Mouse (Mus musculus): ENCODE data around the gene Bcar3. TPM values are rescaled to one million over a fixed set of nuclear protein-coding genes. Genes with fewer than 3 reads are reported as not detected.

The Bcar3 gene
- total and polyA plus RNA-seq, 2 experiments from 2014 or later, result 6.3 to 23.8 TPM

- H3K27ac ChIP-seq, result peak overlapping the region; percentile 60
- ATAC-seq (peak; percentile 89), DNase-seq (ENCODE audit: low spot score) (peak; percentile 80)
- H3K9me3 ChIP-seq (ENCODE audit: low read length), result no peaks in the 10 kb centered on the region
- under 1% methylated on average over 63 of the region's 63 CpGs for WGBS
- H3K4me3 ChIP-seq (ENCODE audit: low read length), result peak overlapping the region; percentile 62
- H3K27me3 ChIP-seq (ENCODE audit: insufficient read depth, low read length), result no peaks in the 10 kb centered on the region
- peak overlapping the region; percentile 99 for H3K4me2 ChIP-seq (ENCODE audit: low read depth, low read length)
- peak overlapping the region; percentile 57 for H3K9ac ChIP-seq (replicated peaks; ENCODE audit: low read length)
- peaks cover 7% of the 10 kb centered on the region; the same call in 1 of the 2 replicates for H3K4me1 ChIP-seq (ENCODE audit: insufficient read depth, low read length)
- no peak for TF ChIP-seq CTCF (IDR thresholded peaks at IDR 0.05; ENCODE audit: low read depth)
- no peaks in the 10 kb centered on the region for H3K36me3 ChIP-seq (ENCODE audit: insufficient read depth, low read length)
These were observed 125.9 kb downstream of the Bcar3 start for GRCm38 (mm10) chr3:122419610-122420409.

- no peak for TF ChIP-seq CTCF (IDR thresholded peaks at IDR 0.05; ENCODE audit: low read depth)
- Histone ChIP-seq H3K4me2 (ENCODE audit: low read depth, low read length) (peak overlapping the region; percentile 99), H3K27ac (peak overlapping the region; percentile 60), H3K36me3 (ENCODE audit: insufficient read depth, low read length) (no peaks in the 10 kb centered on the region), H3K4me3 (ENCODE audit: low read length) (peak overlapping the region; percentile 62), H3K9ac (replicated peaks; ENCODE audit: low read length) (peak overlapping the region; percentile 57), H3K4me1 (ENCODE audit: insufficient read depth, low read length) (peaks cover 7% of the 10 kb centered on the region; the same call in 1 of the 2 replicates), H3K27me3 (ENCODE audit: insufficient read depth, low read length) (no peaks in the 10 kb centered on the region), H3K9me3 (ENCODE audit: low read length) (no peaks in the 10 kb centered on the region)
- WGBS, result 0% methylated on average over 15 of the region's 15 CpGs
- ATAC-seq (peak; percentile 77), DNase-seq (ENCODE audit: low spot score) (peak; percentile 59)
These were observed 126.5 kb downstream of the Bcar3 start for GRCm38 (mm10) chr3:122420410-122420774.

- no peak overlapping the region for H3K27ac ChIP-seq
- peak overlapping the region; percentile 99 for H3K4me2 ChIP-seq (ENCODE audit: low read depth, low read length)
- no peaks in the 10 kb centered on the region for H3K27me3 ChIP-seq (ENCODE audit: insufficient read depth, low read length)
- H3K36me3 ChIP-seq (ENCODE audit: insufficient read depth, low read length), result no peaks in the 10 kb centered on the region
- no peaks in the 10 kb centered on the region for H3K9me3 ChIP-seq (ENCODE audit: low read length)
- peak overlapping the region; percentile 62 for H3K4me3 ChIP-seq (ENCODE audit: low read length)
- TF ChIP-seq CTCF (IDR thresholded peaks at IDR 0.05; ENCODE audit: low read depth), result no peak
- H3K9ac ChIP-seq (replicated peaks; ENCODE audit: low read length), result no peak overlapping the region
- ATAC-seq, result no peak
- H3K4me1 ChIP-seq (ENCODE audit: insufficient read depth, low read length), result peaks cover 7% of the 10 kb centered on the region; the same call in 1 of the 2 replicates
- 12% methylated on average over 13 of the region's 13 CpGs for WGBS
- no peak for DNase-seq (ENCODE audit: low spot score)
These were observed 127.2 kb downstream of the Bcar3 start for GRCm38 (mm10) chr3:122421042-122421702.

- H3K27ac ChIP-seq, result no peak overlapping the region
- no peaks in the 10 kb centered on the region for H3K27me3 ChIP-seq (ENCODE audit: insufficient read depth, low read length)
- no peak overlapping the region for H3K4me2 ChIP-seq (ENCODE audit: low read depth, low read length)
- H3K4me1 ChIP-seq (ENCODE audit: insufficient read depth, low read length), result peaks cover 7% of the 10 kb centered on the region; the same call in 1 of the 2 replicates
- no peaks in the 10 kb centered on the region for H3K9me3 ChIP-seq (ENCODE audit: low read length)
- no peak overlapping the region for H3K9ac ChIP-seq (replicated peaks; ENCODE audit: low read length)
- DNase-seq (ENCODE audit: low spot score), result no peak
- 62% methylated on average over 7 of the region's 7 CpGs for WGBS
- TF ChIP-seq CTCF (IDR thresholded peaks at IDR 0.05; ENCODE audit: low read depth), result no peak
- ATAC-seq, result no peak
- no peaks in the 10 kb centered on the region for H3K36me3 ChIP-seq (ENCODE audit: insufficient read depth, low read length)
- no peak overlapping the region for H3K4me3 ChIP-seq (ENCODE audit: low read length)
These were observed 127.9 kb downstream of the Bcar3 start for GRCm38 (mm10) chr3:122421802-122422201.

- DNase-seq (ENCODE audit: low spot score), result no peak
- H3K27me3 ChIP-seq (ENCODE audit: insufficient read depth, low read length), result no peaks in the 10 kb centered on the region
- H3K9ac ChIP-seq (replicated peaks; ENCODE audit: low read length), result no peak overlapping the region
- H3K27ac ChIP-seq, result no peak overlapping the region
- no peak for ATAC-seq
- no peak overlapping the region for H3K4me3 ChIP-seq (ENCODE audit: low read length)
- peaks cover 7% of the 10 kb centered on the region; the same call in 1 of the 2 replicates for H3K4me1 ChIP-seq (ENCODE audit: insufficient read depth, low read length)
- no peaks in the 10 kb centered on the region for H3K36me3 ChIP-seq (ENCODE audit: insufficient read depth, low read length)
- 82% methylated on average over 7 of the region's 7 CpGs for WGBS
- H3K9me3 ChIP-seq (ENCODE audit: low read length), result no peaks in the 10 kb centered on the region
- no peak overlapping the region for H3K4me2 ChIP-seq (ENCODE audit: low read depth, low read length)
- no peak for TF ChIP-seq CTCF (IDR thresholded peaks at IDR 0.05; ENCODE audit: low read depth)
These were observed 128.3 kb downstream of the Bcar3 start for GRCm38 (mm10) chr3:122422276-122422675.

GRCm38 (mm10) chr3:122423643-122424042 is 129.7 kb downstream of the Bcar3 start:
- no peak for ATAC-seq
- 93% methylated on average over 7 of the region's 7 CpGs for WGBS
- Histone ChIP-seq H3K27me3 (ENCODE audit: insufficient read depth, low read length) (no peaks in the 10 kb centered on the region), H3K4me2 (ENCODE audit: low read depth, low read length) (no peak overlapping the region), H3K27ac (no peak overlapping the region), H3K36me3 (ENCODE audit: insufficient read depth, low read length) (no peaks in the 10 kb centered on the region), H3K9ac (replicated peaks; ENCODE audit: low read length) (no peak overlapping the region), H3K9me3 (ENCODE audit: low read length) (no peaks in the 10 kb centered on the region), H3K4me1 (ENCODE audit: insufficient read depth, low read length) (peaks cover 7% of the 10 kb centered on the region; the same call in 1 of the 2 replicates), H3K4me3 (ENCODE audit: low read length) (no peak overlapping the region)
- TF ChIP-seq CTCF (IDR thresholded peaks at IDR 0.05; ENCODE audit: low read depth), result no peak
- DNase-seq (ENCODE audit: low spot score), result no peak

All from hindbrain, postnatal 0 days (tissue).